Mouse (Mus musculus) ZHBTc4 (cell line): ENCODE measurements around the gene Ctu2.

ENCODE experiments used
- DNase-seq: peaks from one replicate; pipeline ENCODE4 v3.0.0-alpha.2; 2011; ENCODE audit warnings: low read depth, low spot score

Ctu2 gene

DNA sequence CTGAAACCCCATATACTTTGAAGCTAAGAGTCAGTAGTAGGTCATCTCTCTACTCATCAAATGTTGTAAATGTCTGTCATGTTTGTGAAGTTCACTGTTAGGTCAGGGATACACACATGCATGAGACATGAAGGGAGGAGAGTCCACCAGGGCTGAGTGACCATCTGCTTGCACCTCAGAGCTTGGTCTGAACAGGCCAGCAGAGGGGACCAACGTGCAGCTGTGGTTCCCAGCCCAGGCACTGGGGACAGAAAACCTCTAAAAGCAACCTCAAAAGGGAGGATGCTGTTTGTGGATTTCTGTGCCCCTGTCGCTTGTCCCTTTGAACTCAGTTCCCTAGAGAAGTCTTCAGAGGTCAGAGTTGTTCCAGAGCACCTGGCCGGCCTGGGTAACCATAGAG lies 30.7 kb upstream of the Ctu2 start:
- no peak for DNase-seq

DNA sequence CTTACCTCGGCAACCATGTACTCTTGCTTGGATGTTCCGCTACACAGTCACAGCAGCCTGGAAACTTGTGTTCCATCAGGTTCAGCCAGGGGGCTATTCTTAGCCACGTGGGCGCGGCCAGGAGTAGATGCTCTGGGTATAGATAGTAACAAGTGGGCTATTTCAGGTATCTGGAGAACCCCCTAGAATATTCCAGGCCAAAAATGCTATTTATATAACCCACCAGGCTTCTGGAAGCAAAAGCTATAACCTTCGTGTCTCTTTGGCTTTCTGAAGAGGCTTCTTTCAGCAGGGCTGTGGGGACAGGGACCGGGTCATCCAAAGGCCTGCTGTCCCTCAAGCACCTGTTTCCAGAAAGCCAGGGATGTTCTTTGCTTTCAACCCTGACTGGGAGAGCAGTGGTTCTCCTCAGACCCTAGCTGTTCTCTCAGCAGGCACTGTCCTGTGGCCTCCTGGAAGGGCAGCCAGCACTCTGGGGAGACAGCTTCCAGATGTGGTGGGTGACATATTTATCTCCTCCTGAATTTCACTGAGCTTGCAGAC lies 24.7 kb upstream of the Ctu2 start:
- DNase-seq: no peak

DNA sequence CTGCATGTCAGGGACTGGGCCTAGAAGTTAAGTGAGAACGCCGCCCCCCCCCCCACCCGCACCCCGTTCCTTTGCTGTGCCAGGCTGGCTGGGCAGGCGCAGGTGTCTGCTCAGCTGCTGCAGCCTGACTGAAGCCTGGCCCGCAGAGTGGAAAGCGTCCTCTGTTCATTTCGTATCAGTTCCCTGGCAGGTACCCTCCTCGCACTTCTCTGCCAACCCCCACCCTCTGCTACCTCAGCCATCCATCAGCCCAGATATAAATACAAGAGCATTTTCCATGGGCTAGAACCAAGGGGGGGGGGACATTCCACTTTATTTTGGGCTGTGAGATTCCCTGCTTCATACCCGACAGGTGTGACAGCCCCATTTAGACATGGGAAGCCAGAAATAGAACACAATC lies 23.8 kb upstream of the Ctu2 start:
- DNase-seq: no peak

DNA sequence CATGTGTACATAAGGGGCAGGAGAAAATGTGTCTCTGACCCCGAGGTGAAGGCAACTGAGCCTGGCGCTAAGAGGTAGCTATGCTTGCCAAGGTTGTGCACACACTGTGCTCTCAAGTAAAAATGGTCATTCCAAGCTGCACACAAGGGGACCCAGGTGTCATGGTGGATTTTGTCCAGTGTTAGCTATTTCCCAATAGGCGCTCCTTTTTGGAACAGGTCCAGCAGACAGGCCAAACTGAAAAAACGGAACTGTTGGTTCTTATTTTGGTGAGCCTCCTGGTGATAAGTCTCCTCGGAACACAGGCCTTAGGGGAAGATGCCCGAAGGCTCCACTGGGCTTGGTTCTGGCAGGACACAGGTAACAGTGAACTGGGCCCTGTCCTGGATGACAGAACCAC lies 21.5 kb upstream of the Ctu2 start:
- DNase-seq: no peak

DNA sequence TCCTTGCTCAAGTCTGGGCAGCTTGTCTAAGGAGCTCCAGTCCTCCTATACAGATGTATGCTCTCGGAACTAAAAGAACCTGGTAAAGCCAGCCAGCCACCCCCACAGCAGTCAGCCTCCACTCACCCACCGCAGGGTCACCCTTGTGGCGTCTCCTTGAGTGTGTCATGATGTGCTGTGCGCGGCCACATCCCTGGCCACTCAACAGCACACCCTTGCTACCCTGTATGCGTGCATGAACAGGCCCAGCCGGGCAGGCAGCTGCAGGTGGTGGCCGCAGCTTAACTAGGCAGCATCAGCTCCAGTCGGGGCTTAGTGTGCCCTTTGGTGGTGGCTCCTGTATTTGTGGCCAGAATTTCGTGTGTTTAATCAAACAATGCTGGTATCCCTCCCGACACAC lies 18.8 kb upstream of the Ctu2 start:
- DNase-seq: no peak

DNA sequence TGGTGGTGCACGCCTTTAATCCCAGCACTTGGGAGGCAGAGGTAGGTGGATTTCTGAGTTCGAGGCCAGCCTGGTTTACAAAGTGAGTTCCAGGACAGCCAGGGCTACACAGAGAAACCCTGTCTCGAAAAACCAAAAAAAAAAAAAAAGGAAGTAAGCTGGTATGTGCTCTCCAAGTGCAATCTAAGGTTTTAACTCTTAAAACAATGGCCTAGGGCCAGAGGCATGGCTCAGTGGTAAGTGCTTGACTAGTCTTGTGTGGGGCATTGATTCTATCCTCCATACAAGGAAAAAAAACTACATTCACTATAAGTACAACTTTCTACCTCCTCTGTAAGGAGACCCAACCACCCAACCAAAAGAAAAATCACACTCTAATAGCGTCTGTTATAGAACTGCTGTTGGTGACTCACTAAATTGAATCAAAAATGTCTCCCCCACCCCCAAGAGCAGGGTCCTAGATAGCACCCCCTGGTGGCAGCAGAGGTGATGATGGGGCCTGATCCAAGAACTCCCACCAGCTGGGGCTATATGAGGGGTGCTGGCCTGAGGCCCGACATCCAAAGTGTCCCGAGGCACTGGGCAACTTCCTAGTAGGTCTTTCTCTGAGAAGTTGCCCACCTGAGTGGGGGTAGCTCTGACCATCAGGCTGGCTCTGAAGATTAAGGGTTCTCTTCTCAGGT lies 16.6 kb upstream of the Ctu2 start:
- peak; percentile 64 for DNase-seq

DNA sequence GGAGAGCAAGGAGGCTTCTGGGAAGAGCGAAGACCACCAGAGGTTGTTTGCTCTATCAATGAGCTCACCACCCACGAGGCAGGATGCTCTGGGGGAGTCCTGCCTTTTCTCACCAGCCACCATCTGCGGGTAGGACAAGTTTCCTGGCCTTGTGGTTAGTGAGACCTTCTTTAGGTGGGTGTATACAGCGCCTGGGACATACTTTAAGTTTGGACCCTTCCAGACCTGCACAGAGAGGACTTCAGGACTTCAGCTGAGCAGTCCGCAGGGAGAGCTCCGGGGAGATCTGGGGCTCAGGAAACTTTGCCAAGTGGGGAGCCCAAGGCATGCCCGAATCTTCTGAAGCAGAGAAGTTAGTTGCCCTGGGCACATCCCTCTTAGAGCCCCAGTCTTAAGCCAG lies 16.0 kb upstream of the Ctu2 start:
- DNase-seq: no peak

DNA sequence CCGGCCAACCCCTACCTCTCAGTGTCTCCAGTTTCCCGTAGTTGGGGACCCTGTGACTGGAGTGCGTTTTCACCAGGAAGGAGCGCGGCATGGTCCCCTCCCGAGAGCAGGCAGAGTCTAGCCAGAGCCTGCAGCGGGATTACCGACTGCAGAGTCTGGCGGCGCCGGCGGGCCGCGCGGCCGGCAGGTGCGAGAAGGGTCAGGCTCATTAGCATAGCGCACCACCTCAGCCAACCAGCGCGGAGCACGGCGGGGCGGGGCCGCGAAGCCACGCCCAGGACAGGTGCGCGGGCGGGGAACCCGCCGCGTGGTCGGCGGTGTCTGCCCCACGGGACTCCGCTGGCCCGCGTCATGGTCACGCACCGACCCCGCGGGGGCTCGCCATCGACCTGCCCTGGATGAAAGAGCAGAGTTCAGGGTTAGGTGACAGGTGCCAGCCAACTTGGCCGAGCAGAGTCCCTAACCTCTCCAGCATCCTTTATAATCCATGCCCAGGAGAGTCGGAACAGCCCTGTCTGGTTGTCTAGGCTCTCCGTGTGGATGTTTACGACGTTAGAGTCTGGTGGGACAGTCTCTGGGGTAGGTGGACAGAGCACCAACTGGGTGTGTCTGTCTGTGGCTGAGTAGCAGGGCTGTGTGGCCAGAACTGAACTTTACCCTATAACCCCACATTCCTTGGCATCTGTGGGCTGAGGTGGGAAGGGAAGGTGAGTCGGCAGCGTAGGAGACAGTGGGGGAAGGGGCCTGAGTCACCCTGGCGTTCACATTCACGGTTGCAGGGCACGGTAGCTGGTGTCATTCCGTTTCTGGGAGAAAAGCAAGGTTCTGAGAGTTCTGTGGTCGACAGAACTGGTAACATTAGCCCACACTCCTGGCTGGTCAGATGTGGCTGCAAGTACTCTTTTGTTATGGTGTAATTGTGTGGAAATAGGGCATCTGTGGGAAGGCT lies 15.1 kb upstream of the Ctu2 start, which contains the start of gene Snai3:
Snai3 (minus strand) TSS at position 210 of the 949 bp plus-strand sequence.
- peak; percentile 76 for DNase-seq

GRCm38 (mm10) chr8:122461473-122462148 lies 14.3 kb upstream of the Ctu2 start:
- no peak for DNase-seq

GRCm38 (mm10) chr8:122462510-122462909 lies 13.4 kb upstream of the Ctu2 start:
- DNase-seq: no peak

GRCm38 (mm10) chr8:122463651-122464640 lies 12.0 kb upstream of the Ctu2 start:
- DNase-seq: no peak

DNA sequence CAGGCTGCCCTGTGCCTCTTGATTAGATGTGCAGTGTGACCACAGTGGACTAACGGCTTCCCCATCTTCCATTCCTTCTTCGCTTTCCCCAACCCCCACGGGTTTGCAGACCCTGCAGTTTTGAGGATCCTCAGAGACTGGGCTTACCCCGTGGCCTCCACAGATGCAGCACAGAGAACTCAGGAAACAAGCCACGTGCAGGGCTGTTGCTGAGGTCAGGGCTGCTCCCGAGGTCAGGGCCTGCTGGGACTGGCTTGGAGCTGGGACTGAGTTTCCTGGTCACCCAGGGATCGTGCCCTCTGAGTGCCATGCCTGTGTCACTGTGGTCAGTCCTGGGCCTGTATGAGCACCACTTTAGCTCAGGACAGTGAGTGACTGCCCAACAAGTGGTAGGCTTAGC lies 11.0 kb upstream of the Ctu2 start:
- no peak for DNase-seq

DNA sequence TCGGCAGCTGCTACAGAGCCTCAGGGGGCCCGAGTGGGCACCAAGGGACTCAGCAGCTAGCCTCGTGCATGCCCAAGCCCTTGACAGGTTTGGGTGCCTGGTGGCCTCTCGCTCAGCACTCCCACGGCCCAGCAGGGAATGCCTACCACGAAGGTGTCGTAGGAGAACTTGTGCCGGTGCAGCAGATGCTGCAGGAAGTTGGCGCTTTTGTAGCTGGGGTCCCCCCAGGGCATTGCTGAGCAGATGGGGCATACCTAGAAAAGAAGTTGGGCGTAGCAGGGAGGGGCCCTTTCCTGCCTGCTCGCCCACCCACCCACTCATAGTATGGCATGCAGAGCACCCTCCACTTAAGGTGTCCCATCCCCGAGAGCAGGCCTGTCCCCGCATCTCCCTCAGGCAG lies 8.1 kb upstream of the Ctu2 start:
- DNase-seq: no peak

DNA sequence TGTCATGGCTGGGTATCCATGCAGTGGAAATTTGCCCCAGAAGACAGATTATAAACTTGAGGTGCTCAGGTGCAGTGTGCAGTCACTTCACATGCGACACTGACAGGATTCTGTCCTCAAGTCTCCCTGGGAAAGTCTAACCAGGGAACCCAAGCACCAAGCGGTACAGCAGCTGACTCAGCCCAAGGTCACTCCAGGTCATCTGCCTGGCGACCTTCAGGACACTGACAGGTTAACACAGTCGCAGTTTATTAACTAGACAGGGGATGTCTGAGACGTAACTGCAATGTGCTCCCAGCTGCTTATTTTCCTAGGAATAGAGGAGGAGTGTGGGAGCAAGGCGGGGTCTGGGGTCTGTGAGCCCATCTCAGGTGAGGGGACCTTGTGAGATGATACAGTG lies 6.5 kb upstream of the Ctu2 start:
- DNase-seq: no peak

GRCm38 (mm10) chr8:122469965-122470364 lies 6.0 kb upstream of the Ctu2 start:
- DNase-seq: no peak

DNA sequence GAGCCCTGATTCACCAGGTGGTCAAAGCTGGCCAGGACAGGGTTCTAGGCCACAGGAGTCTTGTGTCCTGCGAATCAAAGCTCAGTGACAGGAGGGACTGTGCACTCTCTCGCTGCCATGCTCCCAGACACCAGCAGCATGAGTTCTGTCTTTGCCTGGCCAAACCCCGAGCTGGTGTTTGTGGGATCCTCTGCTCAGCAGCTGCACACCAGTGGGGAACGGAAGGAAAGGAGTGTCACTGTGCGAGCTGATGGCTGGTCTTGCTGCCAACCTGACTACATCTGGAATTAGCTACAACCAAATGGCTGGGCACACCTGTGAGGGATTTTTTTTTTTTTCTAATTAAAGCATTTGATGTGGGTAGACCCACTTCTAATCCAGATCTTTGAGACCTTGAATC lies 5.3 kb upstream of the Ctu2 start:
- DNase-seq: no peak

DNA sequence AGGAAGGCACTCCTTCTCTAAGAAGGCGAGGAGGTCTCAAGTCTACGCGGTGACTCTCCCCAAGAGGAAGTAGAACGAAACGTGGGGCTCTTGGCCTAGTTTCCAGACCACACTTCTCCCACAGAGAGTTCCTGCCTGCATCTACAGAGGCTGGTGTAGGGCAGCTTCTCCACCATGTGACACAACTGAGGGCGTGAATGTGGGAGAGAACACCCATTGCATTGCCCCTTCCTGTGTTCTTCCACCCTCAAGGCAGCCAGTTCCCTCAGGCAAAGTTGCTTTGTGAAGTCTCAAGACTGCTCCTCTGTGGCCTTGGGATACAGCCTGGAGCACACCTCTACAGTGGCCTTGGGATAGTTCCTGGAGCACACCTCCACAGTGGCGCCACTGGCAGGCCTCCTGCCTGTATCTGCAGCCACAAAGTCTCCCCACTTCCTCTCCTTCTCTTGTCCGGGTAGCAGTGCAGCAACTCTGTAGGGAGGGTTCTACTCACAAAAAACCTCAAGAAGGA lies 2.0 kb upstream of the Ctu2 start:
- DNase-seq: peak; percentile 64

DNA sequence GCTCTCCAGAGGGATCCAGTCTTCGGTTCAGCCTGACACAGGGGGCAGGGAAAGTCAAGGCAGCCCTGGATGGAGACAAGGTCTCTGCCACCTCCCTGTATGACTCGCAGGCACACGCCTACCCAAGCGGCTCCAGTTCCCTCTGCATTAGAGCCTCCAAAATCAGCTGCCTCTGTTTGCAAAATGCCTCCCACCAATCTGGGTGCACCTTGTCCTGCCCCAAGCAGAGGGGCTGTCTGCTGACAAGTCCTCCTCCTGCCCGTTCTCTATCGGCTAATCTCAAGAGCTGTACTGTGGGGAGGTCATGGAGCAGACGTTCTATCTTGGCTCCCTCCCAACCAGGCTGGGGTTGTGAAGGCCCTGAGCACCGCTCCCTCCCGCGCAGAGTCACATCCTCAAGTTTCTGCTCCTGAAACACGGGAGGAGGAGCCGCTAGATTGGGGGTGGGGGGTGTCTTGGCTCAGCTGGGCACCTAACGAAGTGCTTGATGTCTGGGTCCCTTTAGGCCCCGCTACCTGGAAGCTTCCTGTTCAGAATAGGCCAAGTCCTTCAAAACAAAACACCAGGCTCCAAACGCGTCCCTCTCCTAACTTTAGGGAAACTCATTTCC lies 887 bp upstream of the Ctu2 start:
- DNase-seq: peak; percentile 25

DNA sequence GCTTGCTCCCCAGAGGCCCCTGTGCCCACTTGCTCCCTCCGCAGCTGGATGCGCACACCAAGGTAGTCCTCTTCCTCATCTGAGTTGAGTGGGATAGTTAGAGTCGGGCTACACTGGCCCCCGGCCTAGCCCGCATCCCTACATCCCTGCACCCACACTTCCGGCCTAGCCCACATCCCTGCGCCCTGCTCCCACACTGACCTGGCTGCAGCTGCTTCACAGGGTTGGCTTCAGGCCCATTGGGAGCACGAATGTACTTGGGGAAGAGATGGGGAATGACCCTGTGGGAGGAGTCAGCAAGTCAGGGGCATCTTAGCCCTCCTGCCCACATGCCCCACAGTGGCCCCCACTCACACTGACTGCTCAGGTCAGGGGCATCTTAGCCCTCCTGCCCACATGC lies 6.5 kb downstream of the Ctu2 start:
- DNase-seq: no peak

DNA sequence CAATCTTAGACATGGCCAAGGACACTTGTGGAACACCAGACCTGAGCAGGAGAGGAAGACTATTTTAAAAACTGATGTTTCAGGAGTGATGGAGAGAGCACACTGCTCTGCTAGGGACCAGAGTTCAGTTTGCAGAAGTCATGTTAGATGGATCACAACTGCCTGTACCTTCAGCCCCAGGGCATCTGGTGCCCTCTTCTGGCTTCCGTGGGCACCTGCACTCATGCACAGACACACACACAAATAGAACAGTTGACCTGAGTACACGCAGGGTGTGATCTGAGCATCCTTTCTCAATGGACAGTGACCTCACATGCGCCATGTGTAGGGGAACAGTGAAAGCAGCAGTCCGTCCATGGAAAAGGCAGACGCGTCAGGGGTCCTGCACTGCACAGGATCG lies 7.9 kb downstream of the Ctu2 start:
- DNase-seq: peak; percentile 54
